Mouse (Mus musculus): ENCODE results near the gene Recql5.

The Recql5 gene

GRCm38 (mm10) chr11:115900561-115901337 lies 32.5 kb downstream of the Recql5 start:
- no peak for DNase-seq (ENCODE audit: low spot score)

GRCm38 (mm10) chr11:115899486-115900266 lies 33.6 kb downstream of the Recql5 start, which contains the start of gene Smim5:
TSS of gene Smim5 (plus strand) at chr11:115899966.
- DNase-seq (ENCODE audit: low spot score): no peak

- peak; percentile 75 for DNase-seq (ENCODE audit: low spot score)
These were observed 34.4 kb downstream of the Recql5 start for GRCm38 (mm10) chr11:115898886-115899285.

GRCm38 (mm10) chr11:115898446-115898845 lies 34.8 kb downstream of the Recql5 start:
- DNase-seq (ENCODE audit: low spot score): no peak

GRCm38 (mm10) chr11:115894755-115895520 lies 38.3 kb downstream of the Recql5 start:
- DNase-seq (ENCODE audit: low spot score): no peak

GRCm38 (mm10) chr11:115893071-115893470 lies 40.2 kb downstream of the Recql5 start:
- DNase-seq (ENCODE audit: low spot score): no peak

GRCm38 (mm10) chr11:115892213-115892612 lies 41.1 kb downstream of the Recql5 start:
- DNase-seq (ENCODE audit: low spot score): no peak

- DNase-seq (ENCODE audit: low spot score): no peak
These were observed 44.1 kb downstream of the Recql5 start for GRCm38 (mm10) chr11:115889159-115889558.

- DNase-seq (ENCODE audit: low spot score): no peak
These were observed 45.3 kb downstream of the Recql5 start for GRCm38 (mm10) chr11:115888020-115888419.

- no peak for DNase-seq (ENCODE audit: low spot score)
These were observed 46.8 kb downstream of the Recql5 start for GRCm38 (mm10) chr11:115886446-115886845.

- DNase-seq (ENCODE audit: low spot score): no peak
These were observed 48.0 kb downstream of the Recql5 start for GRCm38 (mm10) chr11:115885281-115885680.

- DNase-seq (ENCODE audit: low spot score): no peak
These were observed 48.9 kb downstream of the Recql5 start for GRCm38 (mm10) chr11:115884361-115884760.

- DNase-seq (ENCODE audit: low spot score): no peak
These were observed 50.0 kb downstream of the Recql5 start for GRCm38 (mm10) chr11:115883251-115883650.

GRCm38 (mm10) chr11:115881002-115881401 lies 52.3 kb downstream of the Recql5 start:
- peak; percentile 59 for DNase-seq (ENCODE audit: low spot score)

GRCm38 (mm10) chr11:115878071-115878470 lies 55.2 kb downstream of the Recql5 start:
- DNase-seq (ENCODE audit: low spot score): no peak

GRCm38 (mm10) chr11:115877174-115877755 lies 56.0 kb downstream of the Recql5 start:
- DNase-seq (ENCODE audit: low spot score): no peak

- DNase-seq (ENCODE audit: low spot score): no peak
These were observed 56.8 kb downstream of the Recql5 start for GRCm38 (mm10) chr11:115876438-115876837.

GRCm38 (mm10) chr11:115875935-115876334 lies 57.3 kb downstream of the Recql5 start:
- no peak for DNase-seq (ENCODE audit: low spot score)

GRCm38 (mm10) chr11:115872437-115872836 lies 60.8 kb downstream of the Recql5 start:
- DNase-seq (ENCODE audit: low spot score): no peak

GRCm38 (mm10) chr11:115869393-115869792 lies 63.9 kb downstream of the Recql5 start:
- no peak for DNase-seq (ENCODE audit: low spot score)

- DNase-seq (ENCODE audit: low spot score): no peak
These were observed 69.4 kb downstream of the Recql5 start for GRCm38 (mm10) chr11:115863895-115864294.
